Mouse (Mus musculus): ENCODE measurements at regions not wholly inside any gene's neighbourhood (a gene's known extent, or its start where the extent isn't known, plus 50 kb on each side); places are given as distances from the start of the nearest gene placed in this dataset.
A peak's percentile ranks its signal among the peaks of the same experiment; 100 is the strongest.

- no peak for DNase-seq (ENCODE audit: low read depth in 2 of 2, low spot score in 2 of 2)
These were observed 58.8 kb upstream of the L3mbtl3 start for GRCm38 (mm10) chr10:26434586-26434985.

GRCm38 (mm10) chr10:26440720-26441119 is 64.9 kb upstream of the L3mbtl3 start:
- no peak for DNase-seq (ENCODE audit: low read depth in 2 of 2, low spot score in 2 of 2)

GRCm38 (mm10) chr10:26484311-26484710 is 108.5 kb upstream of the L3mbtl3 start:
- no peak for DNase-seq (ENCODE audit: low read depth in 2 of 2, low spot score in 2 of 2)

GRCm38 (mm10) chr10:26491351-26491750 is 115.6 kb upstream of the L3mbtl3 start:
- no peak for DNase-seq (ENCODE audit: low read depth in 2 of 2, low spot score in 2 of 2)

- DNase-seq (ENCODE audit: low read depth in 2 of 2, low spot score in 2 of 2) = no peak
These were observed 116.4 kb upstream of the L3mbtl3 start for GRCm38 (mm10) chr10:26492146-26492545.

GRCm38 (mm10) chr10:26492856-26493484 is 117.2 kb upstream of the L3mbtl3 start:
- DNase-seq (ENCODE audit: low read depth in 2 of 2, low spot score in 2 of 2) = no peak

- no peak for DNase-seq (ENCODE audit: low read depth in 2 of 2, low spot score in 2 of 2)
These were observed 118.0 kb upstream of the L3mbtl3 start for GRCm38 (mm10) chr10:26493801-26494200.

- peak; percentile 62 to 72 for DNase-seq (ENCODE audit: low read depth in 2 of 2, low spot score in 2 of 2)
These were observed 118.6 kb upstream of the L3mbtl3 start for GRCm38 (mm10) chr10:26494380-26494781.

- no peak for DNase-seq (ENCODE audit: low read depth in 2 of 2, low spot score in 2 of 2)
These were observed 124.6 kb upstream of the L3mbtl3 start for GRCm38 (mm10) chr10:26500265-26500935.

- DNase-seq (ENCODE audit: low read depth in 2 of 2, low spot score in 2 of 2) = peak; percentile 50 to 58
These were observed 145.1 kb upstream of the L3mbtl3 start for GRCm38 (mm10) chr10:26520879-26521278.

GRCm38 (mm10) chr10:26525848-26526546 is 150.2 kb upstream of the L3mbtl3 start:
- DNase-seq (ENCODE audit: low read depth in 2 of 2, low spot score in 2 of 2) = no peak

- no peak for DNase-seq (ENCODE audit: low read depth in 2 of 2, low spot score in 2 of 2)
These were observed 164.4 kb upstream of the L3mbtl3 start for GRCm38 (mm10) chr10:26540189-26540588.

- no peak for DNase-seq (ENCODE audit: low read depth in 2 of 2, low spot score in 2 of 2)
These were observed 168.3 kb upstream of the L3mbtl3 start for GRCm38 (mm10) chr10:26544061-26544460.

- DNase-seq (ENCODE audit: low read depth in 2 of 2, low spot score in 2 of 2) = no peak
These were observed 169.0 kb upstream of the L3mbtl3 start for GRCm38 (mm10) chr10:26544796-26545195.

GRCm38 (mm10) chr10:26556246-26556645 is 180.5 kb upstream of the L3mbtl3 start:
- no peak for DNase-seq (ENCODE audit: low read depth in 2 of 2, low spot score in 2 of 2)

- DNase-seq (ENCODE audit: low read depth in 2 of 2, low spot score in 2 of 2) = no peak
These were observed 182.3 kb upstream of the L3mbtl3 start for GRCm38 (mm10) chr10:26558118-26558517.

- DNase-seq (ENCODE audit: low read depth in 2 of 2, low spot score in 2 of 2) = no peak
These were observed 183.6 kb upstream of the L3mbtl3 start for GRCm38 (mm10) chr10:26559323-26559722.

- DNase-seq (ENCODE audit: low read depth in 2 of 2, low spot score in 2 of 2) = no peak
These were observed 184.7 kb upstream of the L3mbtl3 start for GRCm38 (mm10) chr10:26560456-26560855.

- DNase-seq (ENCODE audit: low read depth in 2 of 2, low spot score in 2 of 2) = no peak
These were observed 188.7 kb upstream of the L3mbtl3 start for GRCm38 (mm10) chr10:26564462-26564861.

GRCm38 (mm10) chr10:26567613-26568012 is 185.6 kb upstream of the Arhgap18 start:
- no peak for DNase-seq (ENCODE audit: low read depth in 2 of 2, low spot score in 2 of 2)

GRCm38 (mm10) chr10:26570468-26570867 is 182.8 kb upstream of the Arhgap18 start:
- DNase-seq (ENCODE audit: low read depth in 2 of 2, low spot score in 2 of 2) = no peak

- no peak for DNase-seq (ENCODE audit: low read depth in 2 of 2, low spot score in 2 of 2)
These were observed 181.8 kb upstream of the Arhgap18 start for GRCm38 (mm10) chr10:26571377-26571776.
